Mouse (Mus musculus) small intestine, adult 2 months (tissue): Measurements from ENCODE around the gene Ninj2. TPM values are rescaled to one million over a fixed set of nuclear protein-coding genes. Genes with fewer than 3 reads are reported as not detected.
A peak's percentile ranks its signal among the peaks of the same experiment; 100 is the strongest.

ENCODE experiments used
- H3K27ac ChIP-seq: fragments of 200-500 bp; 2 replicates; pipeline ENCODE4 v1.5.1; 2012; ENCODE audit warnings: low read depth, low read length, control low read depth, inconsistent platforms; ENCODE audit not compliant: insufficient read depth
- H3K27me3 ChIP-seq: fragments of 200-500 bp; 2 replicates; pipeline ENCODE4 v1.6.1; 2012; ENCODE audit warnings: mild to moderate bottlenecking, moderate library complexity, low read length, inconsistent platforms; ENCODE audit not compliant: control insufficient read depth, insufficient read depth
- H3K36me3 ChIP-seq: fragments of 200-500 bp; 2 replicates; pipeline ENCODE4 v1.6.1; 2012; ENCODE audit warnings: mild to moderate bottlenecking, low read length, control low read depth, inconsistent platforms; ENCODE audit not compliant: control insufficient read depth, insufficient read depth
- H3K4me1 ChIP-seq: fragments of 200-500 bp; 2 replicates; pipeline ENCODE4 v1.6.1; 2012; ENCODE audit warnings: low read length, inconsistent platforms, mixed read lengths; ENCODE audit not compliant: control insufficient read depth, insufficient read depth, insufficient read length
- H3K4me3 ChIP-seq: fragments of 200-500 bp; 2 replicates; pipeline ENCODE4 v1.5.1; 2012; ENCODE audit warnings: low read depth, mild to moderate bottlenecking, control low read depth, inconsistent platforms, low read length, moderate library complexity
- CTCF ChIP-seq: fragments of 200-500 bp; IDR thresholded peaks from 2 replicates; pipeline ENCODE4 v1.5.1; 2012; ENCODE audit warnings: low read depth, mild to moderate bottlenecking, control low read depth, inconsistent platforms, low read length, moderate library complexity, mixed read lengths; ENCODE audit not compliant: insufficient replicate concordance, insufficient read length; ENCODE audit errors: extremely low read depth
- POLR2A ChIP-seq: fragments of 200-500 bp; IDR thresholded peaks from 2 replicates; pipeline ENCODE4 v1.6.1; 2012; ENCODE audit warnings: low read depth, mild to moderate bottlenecking, control low read depth, inconsistent platforms, low read length, moderate library complexity
- WGBS: fragments of 180-500 bp; shearing (Covaris S2); methylation state at CpG from one replicate; pipeline ENCODE4 v1.1.7; 2018; 5-methylcytosine and 5-hydroxymethylcytosine counted together
- polyA plus RNA-seq: library from polyadenylated mRNA; depleted of rRNA; stranded (reverse); fragments of >200 nt; gene quantifications from 2 replicates; pipeline ENCODE4 v1.2.3, GENCODE M21; 2012; rRNA removed

Gene Ninj2
- polyA plus RNA-seq, 1 experiment, result not detected

DNA sequence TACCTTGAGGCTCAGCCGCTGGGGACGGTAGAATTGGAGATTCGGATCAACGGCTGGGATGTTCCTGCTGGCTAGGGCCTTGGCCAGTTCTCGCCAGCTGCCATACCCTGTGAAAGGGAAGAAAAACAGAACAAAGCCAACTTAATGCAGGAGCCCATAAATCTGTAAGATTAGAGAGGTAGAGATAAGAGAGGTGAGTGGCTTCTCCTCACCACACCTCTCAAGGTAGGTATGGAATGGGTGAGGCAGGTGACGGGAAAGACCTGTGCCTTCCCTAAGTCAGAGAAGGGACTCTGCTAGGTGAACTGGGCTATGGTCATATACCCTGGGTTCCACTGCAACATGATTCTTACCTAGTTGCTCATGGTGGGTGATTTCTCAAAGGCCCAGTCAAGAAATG lies 139.7 kb downstream of the Ninj2 start:
- Histone ChIP-seq H3K36me3 (no peaks in the 10 kb centered on the region), H3K4me3 (no peak overlapping the region), H3K4me1 (peaks cover 19% of the 10 kb centered on the region), H3K27ac (peak overlapping the region; percentile 42; the same call in 1 of the 2 replicates), H3K27me3 (no peaks in the 10 kb centered on the region)
- 35% methylated on average over 6 of the region's 6 CpGs for WGBS
- no peak for TF ChIP-seq POLR2A
- no peak for TF ChIP-seq CTCF

DNA sequence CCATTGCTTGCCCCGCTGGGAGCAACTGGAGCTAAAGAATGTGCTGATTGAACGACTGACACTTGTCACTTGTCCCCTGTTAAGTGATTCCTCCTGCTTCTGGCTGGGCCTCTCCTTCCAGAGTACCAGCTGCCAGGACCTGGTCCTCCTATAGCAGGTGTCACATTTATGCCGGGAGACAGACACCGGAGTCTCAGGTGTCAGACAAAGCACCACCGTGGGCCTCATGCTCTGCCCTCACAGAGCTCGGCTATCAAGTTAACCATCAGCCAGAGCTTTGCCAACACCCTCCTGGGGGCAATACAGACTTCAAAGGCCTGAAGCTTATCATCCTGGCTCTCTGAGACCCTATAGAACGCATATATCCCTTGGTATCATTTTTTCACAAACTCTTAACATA lies 142.7 kb downstream of the Ninj2 start:
- Histone ChIP-seq H3K27ac (no peak overlapping the region), H3K36me3 (no peaks in the 10 kb centered on the region), H3K4me1 (peaks cover 29% of the 10 kb centered on the region), H3K4me3 (no peak overlapping the region), H3K27me3 (no peaks in the 10 kb centered on the region)
- 25% methylated on average over 7 of the region's 7 CpGs for WGBS
- no peak for TF ChIP-seq POLR2A
- TF ChIP-seq CTCF, result no peak

DNA sequence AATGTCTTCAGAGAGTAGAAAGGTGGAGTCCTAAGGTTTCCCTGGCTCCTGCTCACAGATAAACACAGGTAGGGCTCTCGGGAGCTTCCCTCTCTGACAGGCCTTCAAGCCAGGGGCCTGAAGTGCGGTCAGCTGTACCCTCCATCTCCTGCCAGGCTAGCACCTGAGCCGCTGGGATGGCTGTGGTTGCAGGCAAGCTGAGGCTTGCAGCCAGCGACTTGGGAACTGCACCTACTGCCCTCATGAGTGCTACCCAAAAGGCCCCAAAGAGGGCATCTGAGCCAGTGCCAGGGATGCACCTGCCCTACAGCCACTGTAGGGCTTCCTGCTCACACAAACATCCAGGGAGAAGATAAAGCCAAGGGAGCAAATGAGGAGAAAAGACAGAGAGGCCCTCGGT lies 147.3 kb downstream of the Ninj2 start:
- H3K4me1 ChIP-seq, result peaks cover 32% of the 10 kb centered on the region
- peak overlapping the region; percentile 53; the same call in 1 of the 2 replicates for H3K27ac ChIP-seq
- H3K27me3 ChIP-seq, result no peaks in the 10 kb centered on the region
- no peak for TF ChIP-seq POLR2A
- no peak for TF ChIP-seq CTCF
- H3K4me3 ChIP-seq, result peak overlapping the region; percentile 5; the same call in 1 of the 2 replicates
- no peaks in the 10 kb centered on the region for H3K36me3 ChIP-seq
- 28% methylated on average over 5 of the region's 5 CpGs for WGBS

DNA sequence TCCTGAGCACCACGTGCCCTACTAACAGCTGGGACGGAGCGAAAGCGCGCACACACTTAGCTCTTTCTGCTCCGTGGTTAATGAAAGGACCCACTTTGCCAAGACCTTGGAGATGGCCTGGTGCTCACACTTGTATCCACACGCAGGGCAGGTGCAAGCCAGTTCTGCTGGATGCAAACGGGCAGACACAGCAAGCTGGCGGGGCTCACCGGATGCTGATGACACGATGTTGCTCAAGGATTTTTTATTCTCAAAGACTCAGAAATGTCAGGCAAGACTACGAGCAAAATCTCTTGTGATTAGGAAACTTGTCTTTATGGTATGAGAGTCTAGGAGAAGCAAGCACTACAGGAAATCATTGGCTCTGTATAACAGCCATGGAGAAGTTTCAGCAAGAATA lies 148.3 kb downstream of the Ninj2 start:
- Histone ChIP-seq H3K4me1 (peaks cover 24% of the 10 kb centered on the region), H3K36me3 (no peaks in the 10 kb centered on the region), H3K4me3 (no peak overlapping the region), H3K27ac (no peak overlapping the region), H3K27me3 (no peaks in the 10 kb centered on the region)
- 87% methylated on average over 12 of the region's 12 CpGs for WGBS
- TF ChIP-seq POLR2A, result no peak
- TF ChIP-seq CTCF, result no peak

DNA sequence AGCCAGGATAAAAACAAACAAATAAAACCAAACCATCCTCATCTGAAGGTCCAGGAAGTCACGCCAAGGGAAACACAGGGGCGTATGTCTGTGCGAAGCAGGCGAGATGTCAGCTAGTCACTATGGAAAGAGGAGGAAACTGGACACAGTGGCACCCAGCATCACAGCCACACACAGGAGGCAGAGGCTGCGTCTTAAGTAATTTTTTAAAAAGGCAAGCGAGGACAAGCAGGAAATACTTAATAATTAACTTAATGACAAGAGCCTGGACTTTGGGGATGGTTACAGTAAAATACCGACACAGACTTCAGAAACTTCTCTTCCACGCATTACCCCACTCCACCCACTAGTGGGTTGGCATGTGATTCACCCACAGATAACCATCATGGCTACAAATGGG lies 149.4 kb downstream of the Ninj2 start:
- TF ChIP-seq POLR2A (no peak), CTCF (no peak)
- H3K27ac ChIP-seq, result peak overlapping the region; percentile 54; the same call in 1 of the 2 replicates
- WGBS, result 23% methylated on average over 8 of the region's 8 CpGs
- no peaks in the 10 kb centered on the region for H3K36me3 ChIP-seq
- H3K27me3 ChIP-seq, result no peaks in the 10 kb centered on the region
- H3K4me3 ChIP-seq, result peak overlapping the region; percentile 23; the same call in 1 of the 2 replicates
- peaks cover 23% of the 10 kb centered on the region for H3K4me1 ChIP-seq

- Histone ChIP-seq H3K27ac (no peak overlapping the region; the same call in 1 of the 2 replicates), H3K36me3 (no peaks in the 10 kb centered on the region), H3K27me3 (no peaks in the 10 kb centered on the region), H3K4me3 (no peak overlapping the region), H3K4me1 (peaks cover 23% of the 10 kb centered on the region)
- TF ChIP-seq CTCF (no peak), POLR2A (no peak)
- 30% methylated on average over 8 of the region's 8 CpGs for WGBS
Measured at GRCm38 (mm10) chr6:120243250-120243649, 150.1 kb downstream of the Ninj2 start.

DNA sequence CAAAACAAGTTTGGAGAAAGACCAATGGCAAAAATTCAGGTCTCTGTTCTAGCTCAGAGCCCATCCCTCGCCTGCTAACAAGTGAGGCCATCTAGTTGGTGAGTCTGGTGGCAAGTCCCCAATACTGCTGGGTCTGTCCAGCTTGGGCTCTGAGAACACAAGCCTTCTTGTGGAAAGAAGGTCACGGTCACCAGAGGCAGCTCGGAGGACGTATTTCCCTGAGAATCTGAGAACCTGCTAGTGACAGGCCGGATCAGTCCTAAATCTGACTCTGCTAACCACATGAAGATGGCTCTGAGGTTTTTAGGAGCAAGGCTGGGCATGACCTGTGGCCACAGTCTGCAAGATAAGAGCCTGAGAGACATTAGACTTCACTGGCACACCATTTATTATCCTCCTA lies 153.5 kb downstream of the Ninj2 start:
- 88% methylated on average over 5 of the region's 5 CpGs for WGBS
- H3K27ac ChIP-seq, result no peak overlapping the region
- no peaks in the 10 kb centered on the region for H3K27me3 ChIP-seq
- H3K4me1 ChIP-seq, result peaks cover 24% of the 10 kb centered on the region; the same call in 1 of the 2 replicates
- no peaks in the 10 kb centered on the region for H3K36me3 ChIP-seq
- H3K4me3 ChIP-seq, result no peak overlapping the region
- no peak for TF ChIP-seq POLR2A
- TF ChIP-seq CTCF, result no peak

DNA sequence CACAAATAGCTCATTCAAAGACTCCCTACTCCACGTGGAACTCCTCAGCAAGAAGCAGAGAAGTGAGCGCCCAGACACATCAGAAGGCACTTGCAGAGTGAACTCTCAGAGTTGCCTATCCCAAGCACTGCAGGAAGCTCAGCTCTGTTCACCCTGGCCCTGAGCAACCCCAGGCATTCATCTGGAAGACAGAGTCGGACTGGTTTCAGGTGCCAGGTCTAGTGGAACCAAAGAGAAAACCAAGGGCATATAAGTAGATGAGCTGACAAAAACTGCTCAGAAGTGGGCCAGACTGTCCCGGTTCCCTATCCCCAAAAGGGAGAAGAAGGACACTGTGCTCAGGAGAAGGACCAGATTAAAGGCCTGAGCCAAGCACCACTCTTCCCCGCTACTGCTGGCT lies 156.7 kb downstream of the Ninj2 start:
- TF ChIP-seq CTCF (no peak), POLR2A (no peak)
- H3K4me1 ChIP-seq, result peaks cover 21% of the 10 kb centered on the region
- no peaks in the 10 kb centered on the region for H3K36me3 ChIP-seq
- WGBS, result 70% methylated on average over 5 of the region's 5 CpGs
- no peaks in the 10 kb centered on the region for H3K27me3 ChIP-seq
- no peak overlapping the region for H3K27ac ChIP-seq
- no peak overlapping the region for H3K4me3 ChIP-seq

Other genes with a start within 250 kb of the Ninj2 start
- 2.4 and 5.1 TPM in 2 replicates for gene Erc1, start 245.2 kb upstream of the Ninj2 start, polyA plus RNA-seq
- 4.7 and 11.9 TPM in 2 replicates for gene Rad52, start 190.7 kb upstream of the Ninj2 start, polyA plus RNA-seq
- 21.5 and 33.7 TPM in 2 replicates for gene Wnk1, start 54.7 kb upstream of the Ninj2 start, polyA plus RNA-seq
- 0.29 TPM in 1 of 2 replicates, not detected in the other for gene D330020A13Rik, start 201.0 kb downstream of the Ninj2 start, polyA plus RNA-seq
- gene B4galnt3, start 201.2 kb downstream of the Ninj2 start, polyA plus RNA-seq, result 12.2 and 15.8 TPM in 2 replicates